In genomic region chr11:106271131-106271793, GRCm38 (mm10) we compare ENCODE assay signal across 9 mouse cellular contexts. TPM values are rescaled to one million over a fixed set of nuclear protein-coding genes. Genes with fewer than 3 reads are reported as not detected.
A peak's percentile ranks its signal among the peaks of the same experiment; 100 is the strongest.
DNase-seq lines count a peak whose midpoint lies in the region; ATAC-seq and TF ChIP-seq lines count a peak whose summit lies in the region.
"Had no signal": no experiment of that assay in that cellular context is flagged by ENCODE, and none has a peak within 500 bp of the region (broad histone marks: within the 10 kb centered on the region; RNA-seq: fewer than 3 reads in every experiment).

No protein-coding gene starts in this region.

- H3K4me1 ChIP-seq in heart, embryonic 14.5 days (ENCODE audit: control insufficient read depth in 2 of 2, insufficient read depth in 2 of 2, low read length in 2 of 2) = peaks cover 8 to 29% of the 10 kb centered on the region in 2 experiments
- H3K4me1 ChIP-seq in liver, postnatal 0 days (ENCODE audit: insufficient read depth) = peaks cover 55% of the 10 kb centered on the region

- no peaks in the 10 kb centered on the region for H3K27me3 ChIP-seq in heart, embryonic 14.5 days (ENCODE audit: control insufficient read depth, insufficient read depth, low read length)
- H3K27me3 ChIP-seq in liver, postnatal 0 days (ENCODE audit: insufficient read depth, low read length) = no peaks in the 10 kb centered on the region

- peak overlapping the region; percentile 23 to 93; a peak in 3 of 4 replicates for H3K27ac ChIP-seq in heart, embryonic 14.5 days (replicated peaks in 1 of 2; ENCODE audit: control insufficient read depth in 1 of 2, insufficient read depth in 1 of 2, low read depth in 2 of 2, low read length in 2 of 2)
- peak overlapping the region; percentile 97; the same call in 1 of the 2 replicates for H3K27ac ChIP-seq in liver, postnatal 0 days (ENCODE audit: low read depth)

- no peak for TF ChIP-seq EP300 in liver, postnatal 0 days (IDR thresholded peaks at IDR 0.05; ENCODE audit: low read depth)

- peaks cover 18% of the 10 kb centered on the region for H3K36me3 ChIP-seq in heart, embryonic 14.5 days (ENCODE audit: control insufficient read depth, insufficient read depth, low read length)
- H3K36me3 ChIP-seq in liver, postnatal 0 days (replicated peaks; ENCODE audit: insufficient read depth, low read length) = peaks cover 12% of the 10 kb centered on the region

- H3K9ac ChIP-seq in heart, embryonic 14.5 days (ENCODE audit: low read length) = peak overlapping the region; percentile 98
- peak overlapping the region; percentile 97 for H3K9ac ChIP-seq in liver, postnatal 0 days (replicated peaks)

- WGBS in heart, embryonic 14.5 days = 32% methylated on average over 5 of the region's 5 CpGs
- 38% methylated on average over 5 of the region's 5 CpGs for WGBS in liver, postnatal 0 days (ENCODE audit: insufficient replicate concordance)

- H3K4me2 ChIP-seq in heart, embryonic 14.5 days (ENCODE audit: low read length) = peak overlapping the region; percentile 75
- H3K4me2 ChIP-seq in liver, postnatal 0 days (ENCODE audit: low read depth, low read length) = peak overlapping the region; percentile 79

- peak overlapping the region; percentile 96 to 97 for H3K4me3 ChIP-seq in heart, embryonic 14.5 days (ENCODE audit: control insufficient read depth in 1 of 2, insufficient read depth in 1 of 2, low read depth in 1 of 2, low read length in 2 of 2)
- peak overlapping the region; percentile 95 for H3K4me3 ChIP-seq in liver, postnatal 0 days (ENCODE audit: low read depth, low read length)

- DNase-seq in left cerebral cortex, postnatal 4 days = peak; percentile 15
- DNase-seq in left cerebral cortex, adult 11 months (ENCODE audit: low spot score) = no peak
- peak; percentile 55 for DNase-seq in cerebellum, adult 8-10 months
- DNase-seq in liver, postnatal 0 days = no peak
- no peak for DNase-seq in retina, postnatal 1 day
- no peak for DNase-seq in urinary bladder, postnatal 4 days (ENCODE audit: low spot score in 2 of 2)

- TF ChIP-seq CTCF in liver, postnatal 0 days (IDR thresholded peaks at IDR 0.05; ENCODE audit: low read depth) = 0 out of 2 replicates have a peak, but pooled peaks have one; percentile 23

- intact Hi-C loops in left cerebral cortex, postnatal 4 days (cut with DNase I) = no loop called here

- ATAC-seq in heart, embryonic 14.5 days (ENCODE audit: insufficient number of reproducible peaks, insufficient read depth, low FRiP score, low read depth) = no peak
- ATAC-seq in liver, postnatal 0 days = no peak
- ATAC-seq in monocyte, adult 5-6 weeks (replicated peaks; ENCODE audit: insufficient number of reproducible peaks, low FRiP score, low TSS enrichment, poor library complexity, severe bottlenecking) = no peak

- H3K9me3 ChIP-seq in heart, embryonic 14.5 days (ENCODE audit: control insufficient read depth, low read length) = no peaks in the 10 kb centered on the region
- H3K9me3 ChIP-seq in liver, postnatal 0 days (ENCODE audit: low read length) = no peaks in the 10 kb centered on the region

RNA-seq across cellular contexts. Expression of gene Smarcd2, which starts 1.5 kb away (rescaled TPM):
- total RNA-seq in left cerebral cortex, postnatal 4 days (2021) = 10 to 100 TPM; 13.9 to 17.8 TPM
- 18.1 and 22.9 TPM in 2 replicates for polyA plus RNA-seq in heart, embryonic 14.5 days (2014; fragmentation: Nextera tagmentation; extraction: Ambion mirVana)
- polyA plus RNA-seq in liver, postnatal 0 days (2015; fragmentation: Nextera tagmentation; extraction: Ambion mirVana) = 16.4 and 19.5 TPM in 2 replicates
- total RNA-seq in monocyte, adult 5-6 weeks (2017) = 131 to 175 TPM (median 165 TPM) in 3 replicates

RNA-seq across cellular contexts. Expression of gene Tcam1, which starts 5.2 kb away (rescaled TPM):
- under 1 TPM; 0.18 to 0.28 TPM for total RNA-seq in left cerebral cortex, postnatal 4 days (2021)
- 0.05 and 0.07 TPM in 2 replicates for polyA plus RNA-seq in heart, embryonic 14.5 days (2014; fragmentation: Nextera tagmentation; extraction: Ambion mirVana)
- 0.07 and 0.09 TPM in 2 replicates for polyA plus RNA-seq in liver, postnatal 0 days (2015; fragmentation: Nextera tagmentation; extraction: Ambion mirVana)
- not detected in 3 replicates for total RNA-seq in monocyte, adult 5-6 weeks (2017)

RNA-seq across cellular contexts. Expression of gene Psmc5, which starts 15.3 kb away (rescaled TPM):
- 100 to 1,000 TPM; 111 to 112 TPM for total RNA-seq in left cerebral cortex, postnatal 4 days (2021)
- polyA plus RNA-seq in heart, embryonic 14.5 days (2014; fragmentation: Nextera tagmentation; extraction: Ambion mirVana) = 200 and 207 TPM in 2 replicates
- 87.0 and 88.8 TPM in 2 replicates for polyA plus RNA-seq in liver, postnatal 0 days (2015; fragmentation: Nextera tagmentation; extraction: Ambion mirVana)
- total RNA-seq in monocyte, adult 5-6 weeks (2017) = 75.9 to 107 TPM (median 106 TPM) in 3 replicates

RNA-seq across cellular contexts. Expression of gene Ftsj3, which starts 15.4 kb away (rescaled TPM):
- total RNA-seq in left cerebral cortex, postnatal 4 days (2021) = 10 to 100 TPM; 34.6 to 35.1 TPM
- polyA plus RNA-seq in heart, embryonic 14.5 days (2014; fragmentation: Nextera tagmentation; extraction: Ambion mirVana) = 31.7 and 34.1 TPM in 2 replicates
- polyA plus RNA-seq in liver, postnatal 0 days (2015; fragmentation: Nextera tagmentation; extraction: Ambion mirVana) = 21.9 and 22.5 TPM in 2 replicates
- 77.3 to 82.1 TPM (median 79.9 TPM) in 3 replicates for total RNA-seq in monocyte, adult 5-6 weeks (2017)

RNA-seq across cellular contexts. Expression of gene Gh, which starts 30.4 kb away (rescaled TPM):
- not detected for total RNA-seq in left cerebral cortex, postnatal 4 days (2021)
- polyA plus RNA-seq in heart, embryonic 14.5 days (2014; fragmentation: Nextera tagmentation; extraction: Ambion mirVana) = not detected in 2 replicates
- polyA plus RNA-seq in liver, postnatal 0 days (2015; fragmentation: Nextera tagmentation; extraction: Ambion mirVana) = 0.13 and 0.21 TPM in 2 replicates
- 1.5 TPM in 1 of 3 replicates, not detected in the others for total RNA-seq in monocyte, adult 5-6 weeks (2017)
- total RNA-seq: common myeloid progenitor, adult 5-6 weeks had no signal

Comparison
In these comparisons a context has a peak if more than half of its experiments do, and no peak if none do; other contexts are left out.
1. DNase-seq: peak in left cerebral cortex, postnatal 4 days (single experiment) and cerebellum, adult 8-10 months (single experiment); none in left cerebral cortex, adult 11 months (single experiment), liver, postnatal 0 days (single experiment), retina, postnatal 1 day (single experiment) and urinary bladder, postnatal 4 days (0 of 2).